Mouse (Mus musculus): ENCODE data around the gene Scgn. TPM values are rescaled to one million over a fixed set of nuclear protein-coding genes. Genes with fewer than 3 reads are reported as not detected.

Scgn gene
- total and polyA plus RNA-seq, 3 experiments, result not detected

DNA sequence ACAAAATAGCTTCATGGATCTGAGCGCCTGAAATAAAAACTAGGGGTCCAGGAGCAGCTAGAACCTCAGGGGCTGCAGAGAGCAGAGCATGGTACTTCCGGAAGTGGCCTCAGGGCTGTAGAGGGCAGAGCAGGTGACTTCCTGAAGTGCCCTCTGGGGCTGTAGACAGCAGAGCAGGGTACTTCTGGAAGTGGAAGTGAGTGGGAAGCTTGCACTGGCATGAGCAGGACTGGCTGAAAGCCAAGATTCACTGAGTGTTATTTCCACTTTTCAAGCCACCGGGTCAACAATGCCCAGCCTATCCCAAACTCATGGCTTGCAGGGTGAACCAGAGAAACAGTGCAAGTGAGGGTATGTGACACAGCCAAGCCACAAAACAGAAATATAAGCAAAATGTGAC lies 46.5 kb upstream of the Scgn start:
- TF ChIP-seq TCF12 (IDR thresholded peaks at IDR 0.05; ENCODE audit: low read depth, low read length) (no peak), MAFK (IDR thresholded peaks at IDR 0.05; ENCODE audit: borderline replicate concordance, low read depth, low read length) (no peak), BHLHE40 (IDR thresholded peaks at IDR 0.05; ENCODE audit: borderline replicate concordance, low read depth, low read length) (no peak), RCOR1 (IDR thresholded peaks at IDR 0.05; ENCODE audit: low read depth, low read length) (no peak), POLR2AphosphoS2 (IDR thresholded peaks at IDR 0.05; ENCODE audit: low read length) (no peak), ELF1 (IDR thresholded peaks at IDR 0.05; ENCODE audit: low read depth, low read length) (no peak), HCFC1 (IDR thresholded peaks at IDR 0.05; ENCODE audit: low read depth, low read length) (no peak), JUND (IDR thresholded peaks at IDR 0.05; ENCODE audit: low read depth, low read length) (no peak), CHD1 (IDR thresholded peaks at IDR 0.05; ENCODE audit: low read depth, low read length) (no peak), NRF1 (IDR thresholded peaks at IDR 0.05; ENCODE audit: insufficient read depth, low read depth, low read length, poor library complexity, severe bottlenecking) (no peak), TAL1 (IDR thresholded peaks at IDR 0.05; ENCODE audit: low read length) (no peak), UBTF (IDR thresholded peaks at IDR 0.05; ENCODE audit: borderline replicate concordance, insufficient read depth, low read depth, low read length) (no peak), GABPA (IDR thresholded peaks at IDR 0.05; ENCODE audit: low read depth, low read length) (no peak), ZC3H11A (IDR thresholded peaks at IDR 0.05; ENCODE audit: low read depth, low read length) (no peak), MYC (IDR thresholded peaks at IDR 0.05; ENCODE audit: low read depth, low read length) (no peak)
- Histone ChIP-seq H3K36me3 (ENCODE audit: control insufficient read depth in 1 of 2, insufficient read depth in 2 of 2, low read length in 2 of 2) (no peaks in the 10 kb centered on the region), H3K79me2 (ENCODE audit: control insufficient read depth, insufficient read depth, low read length, poor library complexity) (no peaks in the 10 kb centered on the region), H3K9me3 (replicated peaks; ENCODE audit: insufficient read depth, low read length) (no peaks in the 10 kb centered on the region), H3K4me3 (ENCODE audit: control insufficient read depth in 1 of 2, insufficient read depth in 1 of 2, low read depth in 2 of 2, low read length in 2 of 2) (no peak overlapping the region), H3K27me3 (ENCODE audit: control insufficient read depth in 1 of 2, insufficient read depth in 2 of 2, low read length in 2 of 2) (peaks cover 3 to 4% of the 10 kb centered on the region in 2 experiments; a peak in 3 of 4 replicates), H3K9ac (ENCODE audit: control insufficient read depth, low read depth, low read length, poor library complexity, severe bottlenecking) (no peak overlapping the region), H3K4me1 (ENCODE audit: control insufficient read depth in 1 of 2, insufficient read depth in 2 of 2, low read length in 2 of 2) (no peaks in the 10 kb centered on the region), H3K27ac (ENCODE audit: control insufficient read depth, low read depth, low read length) (no peak overlapping the region)
- no peak for DNase-seq (ENCODE audit: low read depth, low spot score)

DNA sequence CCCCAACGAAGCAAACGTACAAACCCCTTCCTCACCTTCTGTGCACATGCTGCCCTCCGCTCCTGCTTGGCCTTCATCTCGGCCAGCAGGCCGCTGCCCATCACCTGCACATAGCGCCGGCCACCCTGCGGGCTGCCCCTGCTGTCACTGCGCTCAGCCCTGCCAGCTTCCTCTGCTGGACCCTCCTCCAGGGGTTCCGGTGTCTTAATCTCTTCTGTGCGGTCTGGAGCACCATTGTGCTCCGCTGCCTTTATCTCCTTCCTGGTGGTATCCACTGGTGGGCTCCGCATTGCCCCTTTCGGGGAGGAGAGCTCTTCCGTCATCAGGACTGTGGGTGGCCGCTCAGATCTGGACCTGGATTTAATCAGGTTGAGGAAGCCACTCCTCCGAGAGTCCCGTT lies 45.1 kb upstream of the Scgn start:
- H3K27ac ChIP-seq (ENCODE audit: control insufficient read depth, low read depth, low read length), result no peak overlapping the region
- no peak for TF ChIP-seq RCOR1 (IDR thresholded peaks at IDR 0.05; ENCODE audit: low read depth, low read length)
- TF ChIP-seq EP300 (IDR thresholded peaks at IDR 0.05; ENCODE audit: low read depth in 1 of 2, low read length in 2 of 2), result no peak
- no peak for TF ChIP-seq NELFE (IDR thresholded peaks at IDR 0.05; ENCODE audit: low read depth, low read length)
- TF ChIP-seq E2F4 (IDR thresholded peaks at IDR 0.05; ENCODE audit: borderline replicate concordance, low read depth, low read length), result no peak
- TF ChIP-seq SIN3A (IDR thresholded peaks at IDR 0.05; ENCODE audit: low read length), result no peak
- TF ChIP-seq ZNF384 (IDR thresholded peaks at IDR 0.05; ENCODE audit: low read depth, low read length), result no peak
- no peak for TF ChIP-seq UBTF (IDR thresholded peaks at IDR 0.05; ENCODE audit: borderline replicate concordance, insufficient read depth, low read depth, low read length)
- no peak for TF ChIP-seq RAD21 (IDR thresholded peaks at IDR 0.05; ENCODE audit: low read depth, low read length)
- no peak for TF ChIP-seq NRF1 (IDR thresholded peaks at IDR 0.05; ENCODE audit: insufficient read depth, low read depth, low read length, poor library complexity, severe bottlenecking)
- no peak for TF ChIP-seq POLR2AphosphoS5 (IDR thresholded peaks at IDR 0.05; ENCODE audit: borderline replicate concordance, low read depth, low read length)
- H3K9ac ChIP-seq (ENCODE audit: control insufficient read depth, low read depth, low read length, poor library complexity, severe bottlenecking), result no peak overlapping the region
- H3K9me3 ChIP-seq (replicated peaks; ENCODE audit: insufficient read depth, low read length), result no peaks in the 10 kb centered on the region
- peaks cover 3 to 4% of the 10 kb centered on the region in 2 experiments; a peak in 3 of 4 replicates for H3K27me3 ChIP-seq (ENCODE audit: control insufficient read depth in 1 of 2, insufficient read depth in 2 of 2, low read length in 2 of 2)
- no peak overlapping the region for H3K4me3 ChIP-seq (ENCODE audit: control insufficient read depth in 1 of 2, insufficient read depth in 1 of 2, low read depth in 2 of 2, low read length in 2 of 2)
- no peaks in the 10 kb centered on the region for H3K36me3 ChIP-seq (ENCODE audit: control insufficient read depth in 1 of 2, insufficient read depth in 2 of 2, low read length in 2 of 2)
- no peak for DNase-seq (ENCODE audit: low read depth, low spot score)
- no peaks in the 10 kb centered on the region for H3K79me2 ChIP-seq (ENCODE audit: control insufficient read depth, insufficient read depth, low read length, poor library complexity)
- no peaks in the 10 kb centered on the region for H3K4me1 ChIP-seq (ENCODE audit: control insufficient read depth in 1 of 2, insufficient read depth in 2 of 2, low read length in 2 of 2)

All from MEL (cell line).